Mouse (Mus musculus): ENCODE measurements around the gene D430042O09Rik.

The D430042O09Rik gene

DNA sequence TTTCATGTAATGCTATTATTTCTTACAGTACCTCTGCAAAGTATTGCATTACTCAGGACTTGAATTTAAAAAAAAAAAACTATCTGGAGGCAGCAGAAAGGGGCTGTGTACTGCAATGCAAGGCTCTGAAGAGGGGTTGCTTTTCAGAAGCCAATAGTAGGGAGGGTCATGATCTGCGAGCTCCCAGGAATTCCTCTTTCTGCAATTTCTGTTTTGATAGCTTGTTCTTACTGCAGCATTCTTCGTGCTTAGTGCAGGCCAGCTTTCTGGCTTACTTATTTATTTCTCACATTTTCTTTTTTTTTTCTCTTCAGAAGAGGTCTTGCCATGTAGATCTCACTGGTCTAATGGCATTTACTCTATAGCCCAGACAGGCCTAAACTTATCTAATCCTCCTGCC lies 32.8 kb downstream of the D430042O09Rik start:
- no peak for DNase-seq (ENCODE audit: low read depth, low spot score)

GRCm38 (mm10) chr7:125741271-125741703 lies 33.6 kb downstream of the D430042O09Rik start:
- DNase-seq (ENCODE audit: low read depth, low spot score) = no peak

- DNase-seq (ENCODE audit: low read depth, low spot score) = no peak
Measured at GRCm38 (mm10) chr7:125744774-125745173, 37.1 kb downstream of the D430042O09Rik start.

- no peak for DNase-seq (ENCODE audit: low read depth, low spot score)
Measured at GRCm38 (mm10) chr7:125746621-125747315, 39.1 kb downstream of the D430042O09Rik start.

DNA sequence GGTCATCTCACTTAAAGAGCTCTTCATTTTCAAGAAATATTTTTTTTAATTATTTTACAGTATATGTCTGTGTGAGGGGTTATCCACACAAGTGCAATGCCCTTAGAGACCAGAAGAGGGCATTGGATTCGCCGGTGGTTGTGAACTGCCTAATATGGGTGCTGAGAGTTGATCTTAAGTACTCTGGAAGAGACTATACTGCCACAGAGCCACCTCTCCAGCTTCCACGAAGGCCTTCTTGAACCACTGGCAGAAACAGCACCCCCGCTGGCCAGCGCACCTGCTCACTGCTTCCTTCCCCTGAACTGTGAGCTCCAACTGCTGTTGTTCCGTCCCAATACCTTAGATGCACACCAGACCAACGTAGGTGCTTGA lies 39.6 kb downstream of the D430042O09Rik start:
- DNase-seq (ENCODE audit: low read depth, low spot score) = no peak

GRCm38 (mm10) chr7:125748186-125748585 lies 40.5 kb downstream of the D430042O09Rik start:
- no peak for DNase-seq (ENCODE audit: low read depth, low spot score)

DNA sequence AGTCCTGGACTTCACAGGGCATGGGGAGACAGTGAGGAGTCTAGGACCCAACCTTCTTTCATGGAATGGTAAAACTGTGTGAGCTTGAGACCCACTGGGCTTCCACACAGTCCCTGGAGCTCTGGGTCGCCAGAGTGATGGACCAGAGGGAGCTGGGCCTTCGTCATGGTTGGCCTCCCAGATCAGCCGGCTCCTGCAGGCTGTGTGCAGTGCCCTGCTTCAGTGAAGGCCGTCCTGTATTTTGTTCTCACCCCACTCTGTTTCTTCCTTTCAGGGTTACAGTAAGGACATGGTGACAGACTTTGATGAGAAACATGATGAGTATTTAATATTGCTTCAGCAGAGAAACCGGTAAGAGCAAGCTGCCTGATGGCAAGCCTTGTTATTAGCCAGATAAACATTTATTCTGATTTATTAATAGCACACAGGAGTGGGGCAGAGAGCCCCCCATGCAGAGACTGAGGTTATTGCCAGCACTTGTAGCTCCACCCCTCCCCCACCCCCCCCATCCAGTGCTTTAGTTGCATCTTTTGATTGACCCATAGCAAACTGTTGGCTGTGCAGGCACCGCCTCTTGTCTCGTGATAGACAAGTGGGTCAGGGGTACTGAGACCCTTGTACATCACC lies 45.1 kb downstream of the D430042O09Rik start:
- no peak for DNase-seq (ENCODE audit: low read depth, low spot score)

- DNase-seq (ENCODE audit: low read depth, low spot score) = no peak
Measured at GRCm38 (mm10) chr7:125753326-125753715, 45.6 kb downstream of the D430042O09Rik start.

- no peak for DNase-seq (ENCODE audit: low read depth, low spot score)
Measured at GRCm38 (mm10) chr7:125756806-125757205, 49.1 kb downstream of the D430042O09Rik start.

DNA sequence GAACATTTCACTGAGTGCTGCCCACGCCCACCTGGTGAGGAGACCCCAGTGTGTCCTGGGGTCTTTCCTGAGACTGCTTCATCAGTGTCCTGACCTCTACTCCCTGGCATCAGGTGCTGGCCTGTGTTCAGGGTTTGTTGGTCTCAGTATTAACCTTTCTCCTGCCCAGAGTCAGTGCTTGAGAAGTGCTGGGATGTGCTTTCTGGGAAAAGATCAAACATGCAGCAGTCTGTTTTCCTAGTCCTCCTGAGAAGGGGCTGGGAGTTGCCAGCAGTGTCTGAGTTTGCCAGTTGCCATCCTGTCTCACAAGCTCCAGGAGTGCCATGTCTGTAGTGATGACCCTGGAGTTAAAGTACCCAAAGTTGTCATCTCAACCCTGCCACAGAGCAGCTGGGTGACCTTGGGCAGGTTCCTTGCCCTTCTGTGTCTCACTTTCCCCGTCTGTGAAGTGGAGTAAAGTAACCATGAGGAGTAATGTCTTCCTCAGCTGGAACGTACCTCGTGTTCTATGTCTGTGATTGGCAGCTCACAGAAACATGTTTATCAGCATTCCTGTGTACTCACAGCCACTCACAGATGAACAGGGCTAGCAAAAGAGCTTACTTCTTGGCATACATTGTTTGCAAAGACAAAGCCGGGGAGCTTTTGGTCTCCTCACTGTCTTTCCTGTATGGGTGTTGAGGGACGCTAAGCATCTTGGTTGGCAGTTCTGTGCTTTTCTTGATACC lies 50.4 kb downstream of the D430042O09Rik start:
- no peak for DNase-seq (ENCODE audit: low read depth, low spot score)

DNA sequence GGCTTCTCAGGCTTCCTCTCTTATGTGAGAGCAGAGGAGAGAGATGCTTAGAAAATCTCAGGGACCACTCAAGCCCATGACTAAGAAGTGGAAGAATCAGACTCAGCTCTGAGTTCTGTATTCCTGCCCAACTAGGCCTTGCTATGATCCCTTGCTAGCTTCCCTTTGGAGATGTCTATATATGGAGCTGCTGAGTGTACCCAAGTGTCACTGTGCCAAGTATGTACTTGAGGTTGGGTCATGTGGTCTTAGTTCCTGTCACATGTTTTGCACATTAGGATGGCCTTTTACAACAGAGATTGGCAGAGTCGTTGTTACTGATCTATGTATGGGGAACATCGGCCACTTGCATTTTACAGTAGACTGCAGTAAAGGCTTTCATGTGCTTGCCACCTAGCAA lies 54.6 kb downstream of the D430042O09Rik start:
- no peak for DNase-seq (ENCODE audit: low read depth, low spot score)

DNA sequence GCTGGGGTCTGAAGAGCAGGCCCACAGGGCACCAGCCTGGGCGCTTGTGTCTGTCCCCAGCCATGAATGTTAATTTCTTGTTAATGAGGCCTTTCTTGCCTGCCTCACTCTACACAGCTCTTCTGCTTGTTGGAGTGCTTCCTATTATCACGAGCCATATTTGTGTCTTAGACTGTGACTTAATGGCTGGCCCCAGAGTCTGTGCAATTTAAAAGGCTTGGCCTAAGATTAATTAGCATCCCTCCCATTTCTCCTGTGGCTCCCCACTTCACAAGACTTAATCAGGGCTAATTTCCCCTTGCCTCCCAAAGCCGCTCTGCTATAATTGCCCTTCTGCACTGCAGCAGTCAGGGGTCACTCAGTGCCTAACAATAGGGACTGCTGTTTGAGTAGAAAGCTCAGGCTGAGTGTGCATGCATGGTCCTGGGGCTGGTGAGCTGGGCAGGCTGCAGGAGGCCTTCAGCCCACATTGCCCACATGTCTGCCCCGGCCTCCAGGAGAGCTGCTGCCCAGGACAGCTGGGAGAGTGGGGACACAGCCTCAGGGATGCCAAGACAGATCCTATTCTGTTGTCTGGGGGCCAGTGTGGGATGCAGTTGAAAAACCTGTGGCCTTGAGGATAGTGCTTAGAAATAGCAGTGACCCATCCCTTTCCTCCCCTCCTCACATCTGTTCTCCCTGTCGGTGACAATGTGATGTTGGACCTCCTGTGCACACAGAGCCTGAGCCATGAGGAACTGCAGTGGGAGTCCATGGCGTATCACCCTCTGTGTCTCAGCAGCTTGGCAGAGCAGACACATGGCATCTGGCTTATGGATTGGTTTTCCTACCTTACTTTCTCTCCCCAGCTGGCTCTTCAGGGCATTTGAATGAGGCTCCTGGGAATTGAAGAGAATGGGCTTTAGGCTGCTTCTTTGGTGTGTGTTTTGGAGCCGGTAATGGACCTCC lies 55.5 kb downstream of the D430042O09Rik start:
- DNase-seq (ENCODE audit: low read depth, low spot score) = no peak

DNA sequence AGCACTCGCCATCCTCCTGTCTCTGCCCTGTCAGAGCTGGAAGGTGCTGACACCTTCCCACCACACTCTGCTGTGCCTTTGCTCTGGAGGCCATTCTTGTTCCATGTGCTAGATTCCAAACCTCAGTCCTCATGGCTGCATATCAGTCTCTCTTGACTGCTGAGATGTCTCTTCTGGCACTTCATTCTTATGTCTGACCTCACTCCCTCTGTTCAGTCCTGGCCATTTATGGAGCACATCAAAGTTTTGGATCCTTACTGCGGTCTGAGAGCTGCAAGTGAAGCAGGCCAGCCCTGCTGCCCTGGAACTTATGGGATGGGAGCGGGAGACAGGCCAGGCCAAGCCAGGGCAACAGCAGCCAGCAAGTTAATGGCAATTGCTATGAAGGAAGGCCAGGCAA lies 56.7 kb downstream of the D430042O09Rik start:
- DNase-seq (ENCODE audit: low read depth, low spot score) = no peak

DNA sequence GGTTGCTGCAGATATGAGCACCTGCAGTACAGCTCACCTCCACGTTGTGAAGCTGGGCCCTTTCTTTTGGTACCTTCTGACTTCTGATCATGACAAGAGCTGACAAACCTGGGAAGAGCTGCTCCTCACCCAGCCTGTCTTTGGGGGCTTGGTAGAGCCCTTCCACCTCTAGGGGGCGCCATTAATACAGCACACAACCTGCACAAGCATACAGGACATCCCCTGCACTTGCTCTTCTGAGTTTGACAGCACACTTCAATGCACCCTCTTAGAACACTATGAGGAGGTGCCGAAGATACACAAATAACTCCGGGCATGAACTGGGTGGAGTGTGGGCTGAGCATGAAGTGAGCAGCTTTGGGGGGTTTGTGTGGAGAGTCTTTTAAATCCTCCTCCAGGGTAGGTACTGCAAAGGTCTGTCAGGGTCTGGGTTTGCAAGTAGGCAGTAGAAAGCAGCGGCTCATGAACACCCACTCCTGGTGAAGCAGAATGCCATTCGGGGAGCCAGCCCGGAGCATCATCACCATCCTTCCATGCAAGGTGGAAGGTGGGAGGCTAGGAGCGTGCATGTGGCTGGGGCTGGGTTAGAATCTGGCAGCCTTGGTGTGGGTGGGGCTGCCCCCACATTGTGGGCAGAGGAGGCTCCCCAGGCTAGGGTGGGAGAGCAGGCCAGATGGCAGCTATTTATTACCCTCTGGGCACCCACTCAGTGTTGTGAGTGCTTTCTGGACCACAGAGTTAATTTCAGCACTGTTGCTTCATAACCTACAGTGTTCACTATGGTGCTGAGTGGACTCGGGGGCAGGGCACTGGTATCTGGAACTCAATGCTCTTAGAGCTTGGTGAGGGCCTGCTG lies 59.5 kb downstream of the D430042O09Rik start:
- peak; percentile 34 for DNase-seq (ENCODE audit: low read depth, low spot score)

- DNase-seq (ENCODE audit: low read depth, low spot score) = no peak
Measured at GRCm38 (mm10) chr7:125772961-125773571, 65.4 kb downstream of the D430042O09Rik start.

GRCm38 (mm10) chr7:125783206-125783605 lies 75.5 kb downstream of the D430042O09Rik start:
- DNase-seq (ENCODE audit: low read depth, low spot score) = no peak

DNA sequence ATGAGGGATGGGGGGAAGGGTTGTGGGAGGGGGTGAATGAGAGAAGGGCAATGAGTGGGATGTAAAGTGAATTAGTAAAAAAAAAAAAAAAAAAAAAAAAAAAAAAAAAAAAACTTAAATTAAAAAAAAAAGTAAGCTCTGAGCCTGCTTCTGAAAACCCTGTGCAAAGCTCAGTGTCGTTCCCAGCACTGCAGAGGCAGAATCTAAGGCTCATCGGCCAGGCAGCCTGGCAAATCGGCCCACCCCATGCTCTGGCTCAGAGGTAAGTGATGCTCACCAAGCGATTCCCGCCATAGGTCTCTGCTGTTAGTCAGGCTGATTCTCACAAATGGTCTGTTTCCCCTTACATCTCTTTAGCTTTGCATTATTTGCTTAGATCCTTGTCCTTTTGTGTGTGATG lies 78.4 kb downstream of the D430042O09Rik start:
- DNase-seq (ENCODE audit: low read depth, low spot score) = no peak

GRCm38 (mm10) chr7:125787046-125787445 lies 79.4 kb downstream of the D430042O09Rik start:
- DNase-seq (ENCODE audit: low read depth, low spot score) = no peak

GRCm38 (mm10) chr7:125790039-125790438 lies 82.4 kb downstream of the D430042O09Rik start:
- no peak for DNase-seq (ENCODE audit: low read depth, low spot score)

DNA sequence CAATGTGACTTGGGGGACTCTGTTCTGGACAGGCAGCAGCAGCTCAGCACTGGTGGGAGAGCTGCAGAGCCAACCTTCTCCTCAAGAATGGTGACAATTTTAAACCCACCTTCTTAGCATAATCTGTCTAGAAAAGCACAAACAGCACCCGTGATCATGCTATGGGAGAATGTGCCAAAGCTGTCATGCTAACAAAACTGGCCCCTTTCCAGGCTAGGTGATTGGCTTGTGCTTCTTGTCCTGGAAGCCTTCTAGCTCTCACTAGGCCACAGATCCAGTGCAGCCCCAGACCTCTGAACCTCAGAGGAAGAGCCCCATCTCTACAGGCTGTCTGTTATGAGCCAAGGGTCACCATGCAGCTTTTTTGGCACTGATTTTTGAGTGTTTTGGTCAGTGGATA lies 98.9 kb downstream of the D430042O09Rik start:
- no peak for DNase-seq (ENCODE audit: low read depth, low spot score)
